Mouse (Mus musculus): ENCODE results near the gene Ica1l.

- no peak for TF ChIP-seq POLR2A (IDR thresholded peaks at IDR 0.05; ENCODE audit: insufficient read length, low read depth)
- TF ChIP-seq MAX (IDR thresholded peaks at IDR 0.05; ENCODE audit: low read depth): no peak
- TF ChIP-seq USF1 (IDR thresholded peaks at IDR 0.05; ENCODE audit: low read depth): no peak
- TF ChIP-seq MYOG (IDR thresholded peaks at IDR 0.05; ENCODE audit: control insufficient read depth in 1 of 3, insufficient read depth in 1 of 3, insufficient read length in 2 of 3, low read depth in 2 of 3): no peak
- no peak for TF ChIP-seq TCF3 (IDR thresholded peaks at IDR 0.05; ENCODE audit: insufficient read length, low read depth)
Measured at GRCm38 (mm10) chr1:60074935-60075334, 32.0 kb upstream of the Ica1l start.

All from myocyte (in vitro differentiated cells).